Mouse (Mus musculus) retina, postnatal 1 day (tissue): ENCODE measurements around the gene Rnf41.

Source experiments
- DNase-seq: peaks from one replicate; pipeline ENCODE4 v3.0.0-alpha.2; 2012

Rnf41 gene

DNA sequence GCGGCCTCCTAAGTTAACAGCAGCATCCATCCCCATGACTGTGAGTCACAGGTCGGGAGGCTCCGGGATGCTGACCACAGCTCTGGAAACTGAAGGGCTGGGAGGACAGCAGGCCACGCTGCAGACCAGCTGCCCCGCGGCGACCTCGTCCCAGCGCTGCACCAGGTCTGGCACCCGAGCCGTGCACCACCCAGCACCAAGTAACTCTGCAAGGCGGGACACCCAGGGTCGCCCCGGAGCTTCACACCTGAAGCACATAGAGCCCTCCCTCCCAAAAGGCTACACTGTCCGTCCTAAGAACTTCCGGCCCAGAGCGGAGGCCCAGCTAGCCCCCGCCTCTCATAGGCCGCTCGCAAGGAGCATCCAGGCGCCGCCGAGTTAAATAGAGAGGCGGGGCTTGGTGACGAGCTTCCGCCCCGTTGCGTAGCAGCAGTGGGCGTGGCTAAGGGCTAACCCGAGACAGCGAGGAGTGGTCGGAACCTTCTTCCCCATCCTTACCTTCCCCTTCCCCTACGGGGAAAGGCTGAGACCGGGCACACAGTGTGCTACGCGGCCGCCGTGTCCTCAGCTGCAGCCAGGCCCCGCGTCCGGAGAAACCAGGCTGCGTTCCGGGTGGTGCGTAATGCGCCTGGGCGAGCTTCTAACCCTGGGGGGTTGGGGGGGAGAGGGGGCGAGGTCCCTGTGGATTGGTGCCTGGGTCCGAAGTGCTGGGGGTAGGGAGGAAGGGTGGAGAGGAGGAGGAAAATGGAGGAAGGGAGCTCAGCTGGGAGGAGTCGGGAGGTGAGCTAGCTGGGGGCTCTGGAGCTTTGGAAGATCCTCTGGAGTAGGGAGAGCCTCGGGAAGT lies at the start of gene Rnf41, which contains the start of gene Nabp2:
Rnf41 (plus strand) TSS at position 447 of the 844 bp plus-strand sequence.
Nabp2 (minus strand) TSS at position 282 of the 844 bp plus-strand sequence.
- DNase-seq: peak; percentile 98

DNA sequence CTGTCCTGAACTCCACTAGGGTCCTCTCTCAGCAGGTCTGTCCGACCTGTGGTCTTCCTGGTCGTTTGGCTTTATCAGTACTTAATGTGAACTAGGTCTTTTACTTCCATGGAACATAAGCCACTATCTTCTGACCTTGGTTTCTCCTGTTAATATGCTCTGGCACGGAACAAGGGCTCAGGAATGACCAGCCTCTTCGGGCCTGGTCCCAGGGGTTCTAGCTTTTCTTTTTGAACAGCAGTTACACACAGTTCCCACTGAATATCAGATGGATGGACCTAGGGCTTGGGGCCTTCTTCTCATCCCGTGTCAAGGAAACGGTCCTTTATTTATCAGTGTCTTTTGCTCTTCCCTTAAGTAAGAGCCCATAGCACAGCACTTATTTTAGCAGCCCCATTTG lies 49.6 kb upstream of the Rnf41 start:
- DNase-seq: no peak

DNA sequence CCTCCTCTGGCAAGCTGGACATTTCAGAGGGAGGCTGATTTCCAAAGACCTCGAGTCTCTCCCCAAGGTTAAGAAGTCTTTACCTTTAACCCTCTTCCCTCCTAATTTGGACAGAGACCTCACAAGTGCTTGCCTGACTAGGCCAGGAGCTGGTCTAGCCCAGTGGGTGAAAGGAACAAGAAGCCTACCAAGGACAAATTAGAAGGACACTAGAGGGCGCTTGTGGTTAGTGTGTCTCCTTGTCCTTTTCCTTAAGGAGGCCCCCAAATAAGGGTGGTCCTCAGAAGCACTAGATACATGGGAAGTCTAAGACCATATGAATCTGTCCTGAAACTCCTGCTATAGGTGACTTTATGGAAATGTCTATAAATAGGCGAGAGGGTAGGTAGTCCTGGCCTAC lies 48.9 kb upstream of the Rnf41 start:
- peak; percentile 77 for DNase-seq

DNA sequence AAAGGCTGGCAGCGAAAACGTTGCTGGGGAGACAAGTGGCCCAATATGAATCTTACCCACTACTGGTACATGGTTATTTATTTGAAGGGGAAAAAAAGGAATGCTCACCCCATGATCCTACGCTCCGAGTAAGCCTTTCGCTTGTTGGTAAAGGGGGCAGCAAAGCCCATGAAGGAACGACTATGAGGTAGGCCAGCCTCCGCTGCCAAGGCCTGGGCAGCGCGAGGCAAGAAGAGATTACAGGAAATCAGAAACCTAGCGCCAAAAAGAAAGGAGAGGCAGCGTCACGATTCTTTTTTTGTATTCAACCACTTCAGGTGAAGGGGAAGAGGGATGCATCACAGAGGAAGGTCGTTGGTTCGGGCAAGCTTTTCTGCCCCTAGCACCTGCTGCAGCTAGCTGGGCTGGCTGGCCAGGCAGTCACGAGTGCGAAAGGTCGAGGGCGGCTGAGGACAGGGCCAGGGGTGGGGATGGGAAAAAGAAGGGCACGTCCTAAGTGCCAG lies 43.5 kb upstream of the Rnf41 start:
- no peak for DNase-seq

DNA sequence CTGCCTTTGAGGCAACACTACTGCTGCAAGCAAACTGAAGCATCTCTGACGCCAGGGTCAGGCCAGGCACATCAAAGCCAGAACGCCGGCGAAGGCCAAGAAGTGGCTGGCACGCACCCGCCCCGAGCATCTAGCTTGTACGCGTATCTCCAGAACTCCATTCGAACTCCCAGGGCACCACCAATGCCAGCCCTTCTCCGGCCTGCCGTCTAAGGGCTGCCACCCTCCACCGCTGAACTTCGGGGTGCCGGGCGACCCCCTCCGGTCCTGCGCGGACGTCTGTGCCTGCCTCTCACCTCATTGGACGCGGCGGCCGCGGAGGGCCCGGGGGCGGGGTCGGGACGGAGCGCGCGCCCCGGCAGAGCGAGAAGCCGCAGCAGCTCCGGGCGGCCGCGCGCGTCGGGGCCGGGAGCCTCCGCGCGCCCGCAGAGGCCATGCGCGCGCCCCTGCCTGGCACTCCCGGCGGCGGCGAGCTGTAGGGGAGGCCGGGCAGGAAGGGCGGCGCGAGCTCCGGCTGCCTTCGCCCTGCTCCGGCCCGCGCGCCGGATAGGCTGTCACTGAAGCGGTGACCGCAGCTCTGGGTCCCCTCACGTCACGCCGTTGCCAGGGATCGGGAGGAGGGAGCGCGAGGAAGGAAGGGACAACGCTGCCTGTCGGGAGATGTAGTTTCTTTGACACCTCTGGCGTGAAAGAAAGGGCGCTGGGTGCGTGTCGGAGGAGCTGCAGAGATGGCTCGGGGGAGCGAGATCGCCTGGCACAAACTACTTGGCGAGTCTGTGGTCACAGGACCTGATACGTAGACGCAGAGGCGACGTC lies 42.8 kb upstream of the Rnf41 start, which contains the start of gene Coq10a:
Coq10a (minus strand) TSS at position 596 of the 816 bp plus-strand sequence.
- DNase-seq: peak; percentile 97

DNA sequence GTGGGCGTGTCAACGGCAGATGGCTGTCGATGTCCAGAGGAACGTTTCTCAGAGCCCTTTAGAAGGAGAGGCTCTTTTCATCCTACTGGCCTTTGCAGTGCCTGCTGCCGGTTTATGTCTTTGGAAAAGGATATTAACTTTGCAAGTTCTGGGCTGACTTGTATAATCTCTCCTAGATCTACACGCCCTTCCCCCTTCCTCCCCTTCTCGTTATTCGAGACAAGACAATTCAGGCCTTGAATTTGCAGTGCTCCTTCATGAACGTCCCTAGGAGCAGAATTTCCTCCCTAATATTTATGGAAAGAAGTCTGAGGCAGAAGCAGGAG lies 42.3 kb upstream of the Rnf41 start:
- no peak for DNase-seq

DNA sequence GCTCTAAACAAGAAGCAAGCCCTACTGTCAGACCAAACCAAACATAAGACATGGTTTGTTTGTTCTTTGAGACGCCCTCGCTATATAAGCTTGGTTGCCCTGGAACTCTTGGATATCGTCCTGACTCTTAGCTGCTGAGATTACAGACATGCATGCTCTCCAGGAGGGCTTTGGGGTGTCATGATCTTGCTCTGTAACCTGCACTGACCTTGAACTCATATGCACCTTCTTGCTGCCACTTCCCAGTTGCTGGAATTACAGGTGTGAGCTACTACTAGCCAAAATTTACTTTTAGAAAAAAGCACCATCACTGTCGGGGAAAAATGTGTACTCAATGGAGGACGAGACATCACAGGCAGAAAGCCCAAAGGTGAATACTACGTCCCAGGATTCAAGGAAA lies 41.9 kb upstream of the Rnf41 start:
- no peak for DNase-seq

DNA sequence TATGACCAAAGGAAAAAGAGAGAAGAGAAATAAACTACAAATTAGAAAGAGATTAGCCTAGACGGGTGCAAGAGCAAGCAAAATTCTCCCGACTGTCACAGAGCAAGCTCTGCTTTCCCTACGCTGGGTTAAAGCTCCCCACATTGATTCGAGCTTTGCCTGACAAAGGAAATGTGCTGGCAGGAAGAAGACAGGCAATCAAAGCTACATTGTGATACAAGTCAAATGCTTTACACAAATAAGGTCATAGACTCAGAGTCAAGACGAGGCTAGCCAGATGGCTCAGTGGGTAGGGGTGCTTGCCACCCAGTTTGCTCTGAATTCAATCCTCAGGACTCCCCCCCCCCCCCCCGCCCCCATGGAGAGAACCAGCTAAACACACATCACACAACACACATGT lies 41.4 kb upstream of the Rnf41 start:
- DNase-seq: no peak

DNA sequence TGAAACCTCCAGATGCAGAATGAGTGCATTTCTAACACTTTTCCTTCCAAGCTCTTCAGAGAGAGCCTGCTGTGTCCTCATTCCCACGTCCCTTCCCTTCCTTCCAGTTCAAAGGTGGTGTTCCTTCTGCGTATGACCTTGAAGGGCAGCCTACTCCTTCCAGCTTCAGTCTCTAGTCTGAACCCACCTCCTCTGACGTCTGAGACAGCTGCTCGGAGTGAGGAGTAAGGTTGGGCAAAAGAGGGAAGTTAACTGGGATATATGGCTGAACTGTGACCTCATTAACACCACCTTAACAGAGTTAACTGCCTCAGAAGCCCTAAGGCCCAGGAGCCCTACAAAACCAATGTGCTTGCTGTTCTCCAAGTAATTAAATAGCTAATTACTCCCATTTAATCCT lies 40.9 kb upstream of the Rnf41 start:
- no peak for DNase-seq

DNA sequence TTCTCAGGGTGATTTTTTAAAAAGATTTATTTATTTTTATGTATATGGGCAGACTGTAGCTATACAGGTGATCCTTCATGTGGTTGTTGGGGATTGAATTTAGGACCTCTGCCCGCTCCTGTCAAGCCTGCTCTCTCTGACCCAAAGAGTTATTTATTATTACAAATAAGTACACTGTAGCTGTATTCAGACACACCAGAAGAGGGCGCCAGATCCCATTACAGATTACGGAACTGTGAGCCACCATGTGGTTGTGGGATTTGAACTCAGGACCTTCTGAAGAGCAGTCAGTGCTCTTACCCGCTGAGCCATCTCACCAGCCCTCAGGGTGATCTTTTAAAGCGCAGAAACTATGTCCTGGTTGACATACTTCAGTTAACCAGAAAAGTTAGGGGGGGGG lies 39.3 kb upstream of the Rnf41 start:
- DNase-seq: no peak

DNA sequence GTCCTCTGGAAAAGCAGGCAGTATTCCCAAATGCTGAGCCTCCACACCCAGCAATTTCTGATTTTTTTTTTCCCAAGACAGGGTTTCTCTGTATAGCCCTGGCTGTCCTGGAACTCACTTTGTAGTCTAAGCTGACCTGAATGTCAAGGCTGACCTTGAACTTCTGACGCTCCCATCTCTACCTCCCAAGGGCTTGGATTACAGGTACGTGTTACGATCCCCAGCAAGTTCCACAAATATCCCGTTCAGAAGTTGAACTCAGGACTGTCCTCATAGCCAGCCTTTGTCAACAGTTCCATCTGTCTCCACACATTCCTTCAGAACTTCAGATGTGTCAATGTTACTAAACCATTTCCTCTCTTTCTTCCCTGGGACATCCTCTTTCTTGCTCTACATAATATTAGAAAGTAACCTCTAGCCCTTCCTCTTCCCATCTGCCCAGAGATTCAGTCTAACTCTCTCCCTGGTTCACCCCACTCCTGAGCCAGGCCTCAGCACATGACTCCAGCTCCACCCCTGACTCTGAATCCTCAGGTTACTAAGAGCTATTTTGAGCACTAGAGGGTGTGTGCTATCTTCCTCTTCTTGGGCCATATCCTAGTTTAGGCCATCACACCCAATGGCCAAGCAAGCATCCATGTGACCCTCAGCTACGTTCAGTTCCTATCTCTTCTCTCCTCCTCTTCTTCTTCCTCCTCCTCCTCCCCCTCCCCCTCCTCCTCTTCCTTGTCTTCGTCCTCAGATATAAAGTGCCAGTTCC lies 38.3 kb upstream of the Rnf41 start:
- DNase-seq: no peak

DNA sequence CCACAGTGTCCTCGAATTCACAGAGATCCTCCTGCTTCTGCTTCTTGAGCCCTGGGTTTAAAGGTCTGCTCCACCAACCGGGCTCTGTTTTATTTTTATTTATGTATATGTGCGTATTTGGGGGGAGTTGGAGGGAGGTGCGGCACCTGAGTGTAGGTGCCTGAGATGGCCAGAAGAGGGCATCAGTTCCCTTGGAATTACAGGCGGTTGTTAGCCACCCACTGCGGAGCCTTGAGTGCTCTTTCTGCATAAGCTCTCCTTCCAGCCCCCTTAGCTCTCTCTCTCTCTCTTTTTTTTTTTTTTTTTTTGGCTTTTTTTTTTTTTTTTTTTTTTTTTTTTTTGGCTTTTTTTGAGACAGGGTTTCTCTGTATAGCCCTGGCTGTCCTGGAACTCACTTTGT lies 37.1 kb upstream of the Rnf41 start:
- DNase-seq: peak; percentile 40

DNA sequence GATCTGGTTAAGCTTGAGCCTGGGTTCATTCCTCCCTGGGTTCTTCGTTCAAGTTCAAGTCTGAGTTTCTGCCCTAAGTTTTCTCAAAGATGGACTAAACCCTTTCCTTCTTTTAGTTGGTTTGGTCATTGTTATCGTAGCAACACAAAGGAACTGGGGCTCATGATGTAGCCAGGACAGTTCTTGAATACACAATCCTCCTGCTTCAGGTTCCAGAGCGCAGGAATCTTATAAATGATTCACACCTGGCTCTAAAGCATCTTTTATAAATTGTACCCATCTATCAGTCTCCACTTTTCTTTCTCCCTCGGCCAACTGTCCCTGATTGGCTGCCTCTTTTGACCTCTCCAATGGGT lies 35.4 kb upstream of the Rnf41 start:
- DNase-seq: no peak

DNA sequence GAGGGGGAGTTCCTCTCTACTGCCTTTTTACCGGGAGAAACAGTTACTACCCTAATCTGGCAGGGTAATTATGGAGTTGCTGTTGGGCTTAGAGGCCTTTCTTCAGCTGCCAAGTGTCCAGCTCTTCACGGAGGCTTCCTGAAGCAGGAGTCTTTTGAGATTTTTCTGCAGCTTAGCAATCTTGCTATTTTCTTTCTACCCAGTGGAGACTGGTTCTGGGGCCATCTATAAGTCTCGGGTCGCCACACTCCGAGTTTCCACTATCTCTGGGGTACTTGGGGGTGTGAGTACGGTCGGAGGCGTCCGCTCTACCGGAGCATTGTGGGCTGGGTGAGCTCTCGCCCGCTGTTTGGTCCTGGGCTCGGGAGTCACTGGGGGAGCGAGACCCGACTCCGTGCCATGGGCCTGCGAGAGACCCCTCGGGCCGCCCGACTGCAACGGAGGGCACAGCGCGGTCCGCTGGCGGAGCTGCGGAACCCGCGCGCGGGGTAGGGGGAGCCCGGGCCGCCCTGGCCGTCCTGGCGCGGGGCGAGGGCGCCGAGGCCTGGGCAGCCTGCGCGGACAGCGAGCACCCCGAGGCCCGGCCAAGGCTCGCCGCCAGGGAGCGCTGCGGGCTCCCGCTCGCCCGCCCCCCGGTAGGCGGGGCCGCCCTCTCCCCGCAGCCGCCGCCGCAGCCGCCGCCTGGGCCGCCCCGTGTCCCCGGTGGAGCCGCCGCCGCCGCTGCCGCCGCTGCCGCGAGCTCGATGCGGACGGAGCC lies 34.8 kb upstream of the Rnf41 start, which contains the start of gene Ankrd52:
Ankrd52 (plus strand) TSS at position 661 of the 757 bp plus-strand sequence.
- peak; percentile 87 for DNase-seq

DNA sequence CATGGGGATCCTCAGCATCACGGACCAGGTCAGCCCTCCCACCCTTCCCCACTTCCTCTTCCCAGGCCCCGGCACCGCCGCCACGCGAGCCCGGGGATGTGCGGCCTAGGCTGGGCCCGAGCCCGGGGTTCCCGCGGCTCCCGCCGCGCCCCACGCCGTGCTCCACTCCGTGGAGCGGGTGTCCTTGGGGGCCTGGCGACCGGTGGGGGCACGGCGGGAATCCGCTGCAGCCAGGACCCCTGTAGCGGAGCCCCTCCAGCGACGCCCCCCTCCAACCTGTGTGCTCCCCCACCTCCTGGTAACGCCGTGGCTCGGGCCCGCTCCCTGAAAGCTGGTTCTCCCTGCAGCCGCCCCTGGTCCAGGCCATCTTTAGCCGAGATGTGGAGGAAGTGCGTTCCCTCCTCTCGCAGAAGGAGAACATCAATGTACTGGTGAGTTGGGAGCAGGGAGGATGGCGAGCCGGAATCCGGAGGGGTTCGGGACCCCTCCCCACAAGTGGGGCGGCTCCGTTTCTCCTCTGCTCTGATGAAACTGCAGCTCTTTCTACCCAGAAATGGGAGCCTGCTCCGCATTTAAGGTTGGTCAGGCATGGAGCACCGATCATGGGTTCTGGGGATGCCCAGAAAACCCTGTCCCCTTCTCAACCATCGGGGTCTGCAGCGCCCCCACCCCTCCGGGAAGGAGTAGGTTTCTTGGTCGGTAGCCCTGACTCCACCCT lies 34.1 kb upstream of the Rnf41 start:
- DNase-seq: peak; percentile 63

DNA sequence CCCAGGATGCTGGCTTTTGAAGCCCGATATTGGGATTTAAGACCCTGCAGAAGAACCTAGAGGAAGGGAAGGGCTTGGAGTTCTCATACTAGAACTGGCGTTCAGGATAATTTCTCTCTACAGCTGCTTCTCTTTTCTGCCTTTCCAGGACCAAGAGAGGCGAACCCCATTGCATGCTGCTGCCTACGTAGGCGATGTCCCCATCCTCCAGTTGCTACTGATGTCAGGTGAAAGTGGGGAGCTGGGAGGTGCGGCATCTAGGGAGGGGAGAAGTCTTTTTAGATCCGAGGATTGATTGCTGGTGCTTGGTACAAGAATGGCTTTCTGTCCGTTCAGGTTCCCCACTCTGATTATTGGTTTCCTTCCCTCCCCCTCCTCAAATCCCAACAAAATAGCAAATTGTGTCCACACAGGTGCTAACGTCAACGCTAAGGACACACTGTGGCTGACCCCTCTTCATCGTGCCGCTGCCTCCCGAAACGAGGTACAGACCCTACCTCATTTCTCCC lies 33.5 kb upstream of the Rnf41 start:
- no peak for DNase-seq

DNA sequence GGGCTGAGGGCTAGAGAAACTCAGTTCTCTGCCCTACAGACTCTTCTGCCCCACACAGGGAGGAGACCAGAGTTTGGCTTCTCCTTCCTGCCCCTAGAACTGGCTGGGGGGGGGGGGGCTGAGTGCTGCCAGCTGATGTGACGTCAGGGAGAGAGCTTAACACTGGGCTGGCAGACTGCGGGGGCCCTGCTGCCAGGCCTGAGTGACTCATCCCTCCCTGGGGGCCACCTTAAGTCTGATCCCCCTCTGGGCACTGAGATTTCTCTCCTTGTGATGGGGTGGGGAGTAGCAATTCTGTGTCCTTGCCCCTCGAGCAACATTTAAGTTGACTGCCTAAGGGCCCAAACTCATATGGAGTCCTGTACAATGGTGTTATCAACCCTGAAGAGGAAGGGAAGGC lies 33.0 kb upstream of the Rnf41 start:
- DNase-seq: no peak

DNA sequence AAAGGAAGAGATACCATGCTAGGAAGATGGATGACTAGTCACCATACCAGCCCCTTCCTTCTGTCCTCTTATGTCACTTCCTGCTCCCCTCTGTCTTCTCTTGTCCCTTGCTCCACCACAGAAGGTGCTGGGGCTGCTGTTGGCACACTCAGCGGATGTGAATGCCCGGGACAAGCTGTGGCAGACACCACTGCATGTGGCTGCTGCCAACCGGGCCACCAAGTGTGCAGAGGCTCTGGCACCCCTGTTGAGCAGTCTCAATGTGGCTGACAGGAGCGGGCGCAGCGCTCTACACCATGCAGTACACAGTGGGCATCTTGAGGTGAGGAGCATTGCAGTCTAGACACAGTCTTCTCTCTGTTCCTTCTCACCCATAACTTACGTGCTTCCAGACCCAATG lies 32.2 kb upstream of the Rnf41 start:
- no peak for DNase-seq

DNA sequence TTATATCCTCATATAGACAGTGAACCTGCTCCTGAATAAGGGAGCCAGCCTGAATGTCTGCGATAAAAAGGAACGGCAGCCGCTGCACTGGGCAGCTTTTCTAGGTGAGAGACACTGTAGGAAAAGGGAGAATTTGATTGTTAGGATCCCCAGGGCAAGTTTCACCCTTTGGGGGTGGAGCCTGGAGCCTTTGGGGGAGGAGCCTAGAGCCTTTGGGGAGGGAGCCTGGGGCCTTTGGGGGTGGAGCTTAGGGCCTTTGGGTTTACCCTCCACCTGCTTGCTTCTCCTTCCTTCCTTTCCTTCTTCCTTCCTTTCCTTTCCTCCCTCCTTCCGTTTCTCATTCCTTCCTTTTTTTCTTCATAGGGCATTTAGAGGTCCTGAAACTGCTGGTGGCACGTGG lies 30.9 kb upstream of the Rnf41 start:
- DNase-seq: peak; percentile 42

DNA sequence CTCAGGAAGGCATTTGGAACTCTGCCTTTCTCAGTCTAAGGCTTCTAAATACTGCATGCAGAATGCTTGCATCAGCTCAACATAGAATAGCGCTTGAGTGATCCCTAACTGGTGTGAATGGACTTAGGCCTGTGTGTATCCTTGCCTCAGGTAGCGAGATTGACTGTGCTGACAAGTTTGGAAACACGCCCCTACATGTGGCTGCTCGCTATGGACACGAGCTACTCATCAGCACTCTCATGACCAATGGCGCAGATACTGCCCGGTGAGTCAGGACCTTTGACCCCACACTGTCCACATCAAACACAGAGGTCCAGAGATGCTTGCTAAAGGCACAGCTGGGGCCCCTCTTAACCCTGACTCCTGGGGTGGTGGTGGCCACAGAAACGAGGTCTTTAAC lies 29.0 kb upstream of the Rnf41 start:
- DNase-seq: no peak

DNA sequence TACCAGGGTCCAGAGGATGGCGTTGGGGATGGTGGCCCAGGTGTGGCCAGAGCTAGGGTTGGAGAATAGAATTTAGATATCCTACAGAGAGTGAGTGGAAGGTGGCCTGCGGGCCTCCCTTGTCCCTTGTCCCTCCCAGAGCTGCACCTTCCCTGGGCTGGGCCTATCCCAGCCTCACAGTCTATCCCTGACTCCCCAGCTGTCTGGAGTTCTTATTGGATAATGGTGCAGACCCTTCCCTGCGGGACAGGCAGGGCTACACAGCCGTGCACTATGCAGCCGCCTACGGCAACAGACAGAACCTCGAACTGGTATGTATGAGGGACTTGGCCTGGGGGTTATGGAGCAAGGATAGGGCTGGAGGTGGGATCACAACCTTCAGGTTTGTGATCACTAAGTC lies 25.6 kb upstream of the Rnf41 start:
- no peak for DNase-seq

DNA sequence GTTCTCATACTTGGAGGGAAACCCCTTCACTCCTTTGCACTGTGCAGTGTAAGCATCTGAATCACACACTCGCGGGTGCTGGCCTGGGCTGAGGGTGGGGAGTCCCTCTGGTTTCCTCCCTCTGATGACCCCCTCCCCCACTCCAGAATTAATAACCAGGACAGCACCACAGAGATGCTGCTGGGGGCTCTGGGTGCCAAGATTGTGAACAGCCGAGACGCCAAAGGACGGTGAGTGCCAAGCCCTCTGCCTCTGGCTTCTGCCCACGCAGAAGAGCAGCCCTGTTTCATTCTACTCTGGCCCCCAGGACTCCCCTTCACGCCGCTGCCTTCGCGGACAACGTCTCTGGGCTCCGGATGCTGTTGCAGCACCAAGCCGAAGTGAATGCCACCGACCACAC lies 22.5 kb upstream of the Rnf41 start:
- DNase-seq: no peak
